In the genomic region with DNA sequence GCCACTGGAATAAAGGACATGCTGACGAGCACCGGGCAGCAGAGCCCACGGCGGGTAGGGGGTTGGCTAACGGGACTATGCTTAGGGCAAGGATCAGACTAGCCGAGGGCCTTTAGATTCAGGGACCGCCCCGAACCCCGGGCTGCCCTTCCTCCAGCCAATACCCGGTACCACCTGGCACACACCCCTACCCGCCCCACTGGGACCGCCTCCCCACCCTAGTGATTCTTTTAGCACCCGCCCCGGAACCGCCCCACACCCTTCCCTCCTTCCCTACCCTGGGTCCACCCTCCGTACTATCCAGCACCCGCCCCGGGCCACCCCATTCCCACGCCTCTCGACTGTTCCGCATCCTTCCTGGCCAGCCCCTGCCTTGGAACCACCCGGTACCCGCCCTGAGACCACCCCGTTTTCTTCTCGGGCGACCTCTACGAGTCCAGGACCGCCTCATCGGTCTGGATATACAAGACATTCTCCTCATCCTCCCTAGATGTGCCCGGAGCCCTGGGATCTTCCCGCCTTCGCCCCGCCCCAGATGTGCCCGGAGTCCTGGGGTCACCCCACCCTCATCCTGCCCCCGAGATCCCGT, we compare ENCODE assay signal across 7 mouse cellular contexts. TPM values are rescaled to one million over a fixed set of nuclear protein-coding genes. Genes with fewer than 3 reads are reported as not detected.
A peak's percentile ranks its signal among the peaks of the same experiment; 100 is the strongest.
DNase-seq lines count a peak whose midpoint lies in the region; ATAC-seq and TF ChIP-seq lines count a peak whose summit lies in the region.

No protein-coding gene starts in this region.

- TF ChIP-seq CTCF in heart, adult 2 months (IDR thresholded peaks at IDR 0.05) = no peak
- no peak for TF ChIP-seq CTCF in kidney, adult 2 months (conservative IDR thresholded peaks at IDR 0.05; ENCODE audit: insufficient read depth, insufficient read length, low read depth, low read length)

- H3K4me3 ChIP-seq in embryonic facial prominence, embryonic 12.5 days = peak overlapping the region; percentile 55
- peak overlapping the region; percentile 67 for H3K4me3 ChIP-seq in heart, adult 2 months
- peak overlapping the region; percentile 82 for H3K4me3 ChIP-seq in kidney, adult 2 months (ENCODE audit: insufficient read depth, low read depth, low read length)
- H3K4me3 ChIP-seq in limb, embryonic 10.5 days = peak overlapping the region; percentile 66
- H3K4me3 ChIP-seq in midbrain, embryonic 11.5 days (ENCODE audit: low read depth, low read length) = peak overlapping the region; percentile 51

- no peaks in the 10 kb centered on the region for H3K36me3 ChIP-seq in embryonic facial prominence, embryonic 12.5 days
- H3K36me3 ChIP-seq in heart, adult 2 months (ENCODE audit: control insufficient read depth, insufficient read depth, low read length) = no peaks in the 10 kb centered on the region
- no peaks in the 10 kb centered on the region for H3K36me3 ChIP-seq in kidney, adult 2 months (ENCODE audit: control insufficient read depth, insufficient read depth, low read length)
- no peaks in the 10 kb centered on the region for H3K36me3 ChIP-seq in limb, embryonic 10.5 days
- no peaks in the 10 kb centered on the region for H3K36me3 ChIP-seq in midbrain, embryonic 11.5 days (ENCODE audit: control insufficient read depth, insufficient read depth, low read length)

- H3K4me1 ChIP-seq in embryonic facial prominence, embryonic 12.5 days = peaks cover 7% of the 10 kb centered on the region; the same call in 1 of the 2 replicates
- H3K4me1 ChIP-seq in heart, adult 2 months (ENCODE audit: control insufficient read depth, insufficient read depth, low read length) = peaks cover 5% of the 10 kb centered on the region
- H3K4me1 ChIP-seq in kidney, adult 2 months (ENCODE audit: control insufficient read depth, insufficient read depth, low read length) = no peaks in the 10 kb centered on the region; the same call in 1 of the 2 replicates
- peaks cover 18% of the 10 kb centered on the region for H3K4me1 ChIP-seq in limb, embryonic 10.5 days
- H3K4me1 ChIP-seq in midbrain, embryonic 11.5 days (ENCODE audit: control insufficient read depth, insufficient read depth, low read length) = peaks cover 4% of the 10 kb centered on the region; the same call in 1 of the 2 replicates

- peak overlapping the region; percentile 97 for H3K4me2 ChIP-seq in embryonic facial prominence, embryonic 12.5 days (replicated peaks)
- H3K4me2 ChIP-seq in midbrain, embryonic 11.5 days = peak overlapping the region; percentile 95

- no peaks in the 10 kb centered on the region for H3K79me2 ChIP-seq in heart, adult 2 months (replicated peaks; ENCODE audit: control insufficient read depth, insufficient read depth, low read length)

- TF ChIP-seq POLR2A in heart, adult 2 months (IDR thresholded peaks at IDR 0.05; ENCODE audit: insufficient read depth, low read depth, low read length) = no peak
- TF ChIP-seq POLR2A in kidney, adult 2 months (IDR thresholded peaks at IDR 0.05; ENCODE audit: low read depth, low read length) = peak; percentile 85

- H3K9me3 ChIP-seq in embryonic facial prominence, embryonic 12.5 days = no peaks in the 10 kb centered on the region
- no peaks in the 10 kb centered on the region for H3K9me3 ChIP-seq in limb, embryonic 10.5 days (replicated peaks)
- no peaks in the 10 kb centered on the region for H3K9me3 ChIP-seq in midbrain, embryonic 11.5 days (ENCODE audit: control insufficient read depth, low read length)

- no peaks in the 10 kb centered on the region for H3K27me3 ChIP-seq in embryonic facial prominence, embryonic 12.5 days
- no peaks in the 10 kb centered on the region for H3K27me3 ChIP-seq in heart, adult 2 months (ENCODE audit: control insufficient read depth, insufficient read depth, low read length)
- H3K27me3 ChIP-seq in kidney, adult 2 months (replicated peaks; ENCODE audit: control insufficient read depth, insufficient read depth, low read length) = no peaks in the 10 kb centered on the region
- H3K27me3 ChIP-seq in limb, embryonic 10.5 days (ENCODE audit: low read depth, poor library complexity, severe bottlenecking) = no peaks in the 10 kb centered on the region
- H3K27me3 ChIP-seq in midbrain, embryonic 11.5 days (ENCODE audit: control insufficient read depth, insufficient read depth, low read length) = peaks cover 7% of the 10 kb centered on the region; the same call in 1 of the 2 replicates

- no peak for TF ChIP-seq EP300 in heart, adult 2 months (IDR thresholded peaks at IDR 0.05; ENCODE audit: insufficient read depth, low read depth, low read length)

- intact Hi-C loops in heart, adult 2 months (cut with DNase I) = loop anchor here (5.0 kb wide), 1 partner anchor 72 kb away; no protein-coding TSS in a partner anchor

- under 1% methylated on average over 35 of the region's 36 CpGs for WGBS in embryonic facial prominence, embryonic 12.5 days
- 1% methylated on average over 35 of the region's 36 CpGs for WGBS in heart, adult 2 months
- WGBS in kidney, adult 2 months = under 1% methylated on average over 35 of the region's 36 CpGs
- WGBS in limb, embryonic 10.5 days = 1% methylated on average over 36 of the region's 36 CpGs
- WGBS in midbrain, embryonic 11.5 days = under 1% methylated on average over 32 of the region's 36 CpGs

- peak; percentile 94 for DNase-seq in adrenal gland, postnatal 14 days
- DNase-seq in heart, adult 2 months = peak; percentile 85 to 88
- DNase-seq in kidney, adult 2 months = peak; percentile 98
- peak; percentile 58 for DNase-seq in limb, embryonic 10.5 days (ENCODE audit: low spot score)
- DNase-seq in midbrain, embryonic 11.5 days (ENCODE audit: low spot score, missing footprints) = peak; percentile 94
- peak; percentile 62 for DNase-seq in spleen, adult 12 weeks (ENCODE audit: low spot score)

- H3K27ac ChIP-seq in embryonic facial prominence, embryonic 12.5 days = no peak overlapping the region
- peak overlapping the region; percentile 76 for H3K27ac ChIP-seq in heart, adult 2 months
- H3K27ac ChIP-seq in kidney, adult 2 months (ENCODE audit: insufficient read depth, low read depth, low read length) = peak overlapping the region; percentile 88
- peak overlapping the region; percentile 70 for H3K27ac ChIP-seq in limb, embryonic 10.5 days
- no peak overlapping the region for H3K27ac ChIP-seq in midbrain, embryonic 11.5 days (ENCODE audit: low read depth, low read length)

- peak overlapping the region; percentile 54 for H3K9ac ChIP-seq in embryonic facial prominence, embryonic 12.5 days
- peak overlapping the region; percentile 7 for H3K9ac ChIP-seq in heart, adult 2 months (ENCODE audit: low read depth, low read length)
- peak overlapping the region; percentile 72 for H3K9ac ChIP-seq in midbrain, embryonic 11.5 days (ENCODE audit: low read length)

- ATAC-seq in embryonic facial prominence, embryonic 12.5 days (ENCODE audit: insufficient number of reproducible peaks, insufficient read depth, low FRiP score, low TSS enrichment) = peak; percentile 86
- ATAC-seq in midbrain, embryonic 11.5 days (ENCODE audit: low FRiP score) = peak; percentile 86

RNA-seq across cellular contexts. Expression of a gene that starts 0.7 kb away (rescaled TPM):
- total RNA-seq in adrenal gland, postnatal 14 days (2021) = 47.5 and 99.3 TPM in 2 replicates
- 3.3 TPM in 2 replicates for polyA plus RNA-seq in embryonic facial prominence, embryonic 12.5 days (2016; fragmentation: Nextera tagmentation; extraction: Ambion mirVana)
- 10 to 100 TPM; 23.7 to 33.9 TPM for total RNA-seq in heart, adult 2 months (2021)
- polyA plus RNA-seq in heart, adult 2 months (2012; rRNA removed) = 59.9 and 60.5 TPM in 2 replicates
- 850 and 987 TPM in 2 replicates for polyA plus RNA-seq in kidney, adult 2 months (2012; rRNA removed)
- 1.4 and 2.9 TPM in 2 replicates for polyA plus RNA-seq in limb, embryonic 10.5 days (2016; fragmentation: Nextera tagmentation; extraction: Ambion mirVana)
- polyA plus RNA-seq in midbrain, embryonic 11.5 days (2014; fragmentation: Nextera tagmentation; extraction: Ambion mirVana) = 3.9 and 5.1 TPM in 2 replicates

Comparison
In these comparisons a context has a peak if more than half of its experiments do, and no peak if none do; other contexts are left out.
1. H3K27ac ChIP-seq: peak in heart, adult 2 months (single experiment), kidney, adult 2 months (single experiment) and limb, embryonic 10.5 days (single experiment); none in embryonic facial prominence, embryonic 12.5 days (single experiment) and midbrain, embryonic 11.5 days (single experiment).
2. H3K9ac ChIP-seq: peak in every context shown above with its lines; median percentile 72 in midbrain, embryonic 11.5 days; 54 in embryonic facial prominence, embryonic 12.5 days; 7 in heart, adult 2 months.
3. RNA of a gene that starts 0.7 kb away (polyA plus RNA-seq): 850 to 987 TPM in kidney, adult 2 months; 59.9 to 60.5 TPM in heart, adult 2 months, 3.9 to 5.1 TPM in midbrain, embryonic 11.5 days, 3.3 TPM in embryonic facial prominence, embryonic 12.5 days and 1.4 to 2.9 TPM in limb, embryonic 10.5 days; every median in the first group is over 10 times any median in the second.
4. Peak in every context shown above with its lines, with median percentiles within 50 percentile points of each other: DNase-seq and H3K4me3 ChIP-seq.